Mouse (Mus musculus) forebrain, embryonic 16.5 days (tissue): ENCODE measurements around the gene Btbd9. TPM values are rescaled to one million over a fixed set of nuclear protein-coding genes. Genes with fewer than 3 reads are reported as not detected.

ENCODE experiments used
- ATAC-seq: fragments of 200-750 bp; cut with Nextera tagmentation; 2 replicates; pipeline ENCODE4 v1.8.0; 2017; ENCODE audit warnings: mild to moderate bottlenecking, moderate library complexity
- H3K27ac ChIP-seq: fragments of 300-500 bp; sonication (generic); 2 replicates; pipeline ENCODE4 v1.5.1; 2014; ENCODE audit warnings: low read length, control low read depth
- H3K27me3 ChIP-seq: fragments of 300-500 bp; sonication (generic); replicated peaks from 2 replicates; pipeline ENCODE4 v1.6.1; 2014; ENCODE audit warnings: low read length; ENCODE audit not compliant: control insufficient read depth, insufficient read depth
- H3K36me3 ChIP-seq: fragments of 300-500 bp; sonication (generic); 2 replicates; pipeline ENCODE4 v1.6.1; 2014; ENCODE audit not compliant: control insufficient read depth, insufficient read depth
- H3K4me1 ChIP-seq: fragments of 300-500 bp; sonication (generic); replicated peaks from 2 replicates; pipeline ENCODE4 v1.6.1; 2014; ENCODE audit warnings: low read length; ENCODE audit not compliant: control insufficient read depth, insufficient read depth
- H3K4me2 ChIP-seq: fragments of 300-500 bp; sonication (generic); 2 replicates; pipeline ENCODE4 v1.6.1; 2014; ENCODE audit warnings: mild to moderate bottlenecking, low read length, control low read depth
- H3K4me3 ChIP-seq: fragments of 300-500 bp; sonication (generic); replicated peaks from 2 replicates; pipeline ENCODE4 v1.5.1; 2014; ENCODE audit warnings: mild to moderate bottlenecking, low read length, control low read depth
- H3K9ac ChIP-seq: fragments of 300-500 bp; sonication (generic); replicated peaks from 2 replicates; pipeline ENCODE4 v1.6.1; 2014; ENCODE audit warnings: low read depth, low read length, control low read depth
- H3K9me3 ChIP-seq: fragments of 300-500 bp; sonication (generic); 2 replicates; pipeline ENCODE4 v1.6.1; 2016; ENCODE audit warnings: low read length; ENCODE audit not compliant: control insufficient read depth
- WGBS: fragments of 180-500 bp; shearing (Covaris S2); extraction: QIAGEN DNeasy Blood & Tissue Kit; methylation state at CpG from one replicate; pipeline ENCODE4 v1.1.7; 2014; 5-methylcytosine and 5-hydroxymethylcytosine counted together
- polyA plus RNA-seq: library from polyadenylated mRNA; unstranded; fragments of >200 nt; fragmentation: Nextera tagmentation; extraction: Ambion mirVana; gene quantifications from 2 replicates; pipeline ENCODE4 v1.2.1, GENCODE M21; 2015

Gene Btbd9
- polyA plus RNA-seq, 1 experiment from 2014 or later = 141 TPM

- no peak for ATAC-seq
- Histone ChIP-seq H3K9me3 (no peaks in the 10 kb centered on the region), H3K27me3 (no peaks in the 10 kb centered on the region), H3K4me2 (no peak overlapping the region), H3K4me3 (no peak overlapping the region), H3K4me1 (peaks cover 3% of the 10 kb centered on the region), H3K9ac (no peak overlapping the region), H3K27ac (no peak overlapping the region), H3K36me3 (no peaks in the 10 kb centered on the region)
- 85% methylated on average over 13 of the region's 13 CpGs for WGBS
Observed at GRCm38 (mm10) chr17:30308317-30308716, 268.0 kb downstream of the Btbd9 start.

DNA sequence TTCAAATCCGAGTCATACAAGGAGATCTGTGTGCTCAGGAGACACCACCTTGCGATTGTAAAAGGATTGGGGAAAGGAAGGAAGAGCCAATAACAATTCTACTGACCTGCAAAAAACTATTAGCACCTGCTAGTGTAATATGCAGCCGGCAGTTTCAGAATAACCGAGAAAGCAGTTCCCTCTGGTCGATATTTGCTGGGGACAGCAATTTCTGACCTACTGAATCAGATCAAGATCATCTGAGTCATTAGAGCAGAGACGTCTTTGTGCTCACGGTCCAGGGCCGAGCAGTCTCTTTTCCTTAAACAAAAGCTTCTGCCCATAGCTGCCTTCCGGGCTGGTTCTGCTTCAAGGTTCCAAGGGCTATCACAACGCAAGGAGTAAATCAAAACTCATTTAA lies 269.1 kb downstream of the Btbd9 start:
- H3K27me3 ChIP-seq = no peaks in the 10 kb centered on the region
- no peaks in the 10 kb centered on the region for H3K9me3 ChIP-seq
- no peaks in the 10 kb centered on the region for H3K36me3 ChIP-seq
- 64% methylated on average over 10 of the region's 10 CpGs for WGBS
- no peak overlapping the region for H3K4me2 ChIP-seq
- ATAC-seq = no peak
- H3K9ac ChIP-seq = no peak overlapping the region
- no peak overlapping the region for H3K27ac ChIP-seq
- peaks cover 3% of the 10 kb centered on the region for H3K4me1 ChIP-seq
- no peak overlapping the region for H3K4me3 ChIP-seq

- H3K4me1 ChIP-seq = peaks cover 10% of the 10 kb centered on the region
- H3K4me3 ChIP-seq = no peak overlapping the region
- 77% methylated on average over 2 of the region's 2 CpGs for WGBS
- no peak for ATAC-seq
- H3K27me3 ChIP-seq = no peaks in the 10 kb centered on the region
- no peak overlapping the region for H3K27ac ChIP-seq
- H3K9me3 ChIP-seq = no peaks in the 10 kb centered on the region
- no peak overlapping the region for H3K9ac ChIP-seq
- no peaks in the 10 kb centered on the region for H3K36me3 ChIP-seq
- H3K4me2 ChIP-seq = no peak overlapping the region
Observed at GRCm38 (mm10) chr17:30304766-30305165, 271.5 kb downstream of the Btbd9 start.

- no peaks in the 10 kb centered on the region for H3K9me3 ChIP-seq
- WGBS = 54% methylated on average over 2 of the region's 2 CpGs
- peaks cover 13% of the 10 kb centered on the region; the same call in 1 of the 2 replicates for H3K4me1 ChIP-seq
- no peak overlapping the region for H3K4me3 ChIP-seq
- H3K27me3 ChIP-seq = no peaks in the 10 kb centered on the region
- H3K36me3 ChIP-seq = no peaks in the 10 kb centered on the region
- H3K9ac ChIP-seq = no peak overlapping the region
- no peak overlapping the region for H3K27ac ChIP-seq
- no peak overlapping the region for H3K4me2 ChIP-seq
- ATAC-seq = no peak; the same call in 1 of the 2 replicates
Observed at GRCm38 (mm10) chr17:30301338-30301737, 274.9 kb downstream of the Btbd9 start.

DNA sequence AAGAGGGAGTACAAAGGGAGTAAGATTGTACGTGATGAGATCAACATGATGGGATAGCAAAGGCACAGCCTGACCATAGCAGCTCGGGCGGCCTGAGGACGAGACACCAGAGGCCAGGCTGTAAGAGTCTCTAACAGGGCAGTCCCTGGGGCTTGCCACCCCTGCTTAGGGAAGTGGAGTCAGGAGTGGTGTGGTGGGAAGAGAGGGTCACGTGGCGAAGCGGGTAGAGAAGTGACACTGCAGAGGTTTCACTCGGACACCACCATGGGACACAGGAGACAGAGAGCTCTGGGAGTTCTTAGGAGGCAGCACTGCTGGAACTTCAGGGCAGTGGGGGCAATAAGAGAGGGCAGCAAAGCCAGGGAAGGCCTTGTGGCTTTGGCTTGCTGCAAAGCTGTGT lies 278.9 kb downstream of the Btbd9 start:
- Histone ChIP-seq H3K27ac (no peak overlapping the region), H3K9me3 (no peaks in the 10 kb centered on the region), H3K4me2 (no peak overlapping the region), H3K36me3 (no peaks in the 10 kb centered on the region), H3K4me3 (no peak overlapping the region), H3K27me3 (no peaks in the 10 kb centered on the region), H3K9ac (no peak overlapping the region), H3K4me1 (peaks cover 16% of the 10 kb centered on the region)
- no peak for ATAC-seq
- 92% methylated on average over 8 of the region's 8 CpGs for WGBS

- Histone ChIP-seq H3K36me3 (no peaks in the 10 kb centered on the region), H3K4me3 (no peak overlapping the region), H3K9ac (no peak overlapping the region), H3K9me3 (no peaks in the 10 kb centered on the region), H3K27me3 (no peaks in the 10 kb centered on the region), H3K4me2 (no peak overlapping the region), H3K4me1 (peaks cover 15% of the 10 kb centered on the region), H3K27ac (no peak overlapping the region)
- 40% methylated on average over 8 of the region's 8 CpGs for WGBS
- no peak for ATAC-seq
Observed at GRCm38 (mm10) chr17:30296069-30296468, 280.2 kb downstream of the Btbd9 start.

GRCm38 (mm10) chr17:30292666-30293065 lies 283.6 kb downstream of the Btbd9 start:
- Histone ChIP-seq H3K9ac (no peak overlapping the region), H3K4me1 (peaks cover 5% of the 10 kb centered on the region; the same call in 1 of the 2 replicates), H3K36me3 (no peaks in the 10 kb centered on the region), H3K9me3 (no peaks in the 10 kb centered on the region), H3K27ac (no peak overlapping the region), H3K4me3 (no peak overlapping the region), H3K4me2 (no peak overlapping the region), H3K27me3 (no peaks in the 10 kb centered on the region)
- 71% methylated on average over 6 of the region's 6 CpGs for WGBS
- ATAC-seq = no peak

DNA sequence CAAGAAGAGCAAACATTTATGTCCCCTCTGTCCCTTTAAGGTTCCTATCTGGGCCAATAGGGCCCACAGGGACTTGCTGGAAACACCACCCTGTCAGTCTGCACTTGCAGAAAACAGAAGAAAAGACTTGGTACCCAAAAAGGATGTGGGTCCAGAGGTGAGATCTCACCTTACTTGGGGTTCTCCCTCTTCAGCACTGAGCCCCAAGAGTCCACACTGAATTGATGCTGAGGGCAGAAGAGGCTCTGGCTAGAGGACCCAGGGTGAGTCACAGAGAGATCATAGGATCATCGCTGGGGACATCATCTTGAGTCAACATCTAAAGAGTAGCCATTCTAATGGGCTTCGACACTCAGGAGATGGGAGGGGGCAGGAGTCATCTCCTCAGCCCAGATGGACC lies 290.6 kb downstream of the Btbd9 start:
- Histone ChIP-seq H3K36me3 (no peaks in the 10 kb centered on the region), H3K9ac (no peak overlapping the region), H3K4me2 (no peak overlapping the region), H3K27ac (no peak overlapping the region), H3K9me3 (no peaks in the 10 kb centered on the region), H3K4me1 (peaks cover 5% of the 10 kb centered on the region), H3K4me3 (no peak overlapping the region), H3K27me3 (no peaks in the 10 kb centered on the region)
- no peak for ATAC-seq
- 96% methylated on average over 2 of the region's 2 CpGs for WGBS

- H3K4me2 ChIP-seq = no peak overlapping the region
- H3K36me3 ChIP-seq = no peaks in the 10 kb centered on the region
- H3K27me3 ChIP-seq = no peaks in the 10 kb centered on the region
- no peak overlapping the region for H3K27ac ChIP-seq
- H3K4me1 ChIP-seq = peaks cover 21% of the 10 kb centered on the region
- WGBS = 71% methylated on average over 4 of the region's 4 CpGs
- no peak for ATAC-seq
- H3K9ac ChIP-seq = no peak overlapping the region
- H3K9me3 ChIP-seq = no peaks in the 10 kb centered on the region
- H3K4me3 ChIP-seq = no peak overlapping the region
Observed at GRCm38 (mm10) chr17:30283460-30284050, 292.7 kb downstream of the Btbd9 start.

- Histone ChIP-seq H3K27me3 (no peaks in the 10 kb centered on the region), H3K9ac (no peak overlapping the region), H3K9me3 (no peaks in the 10 kb centered on the region), H3K4me3 (no peak overlapping the region), H3K4me2 (no peak overlapping the region), H3K4me1 (peaks cover 21% of the 10 kb centered on the region), H3K36me3 (no peaks in the 10 kb centered on the region), H3K27ac (no peak overlapping the region)
- no peak for ATAC-seq
Observed at GRCm38 (mm10) chr17:30283001-30283400, 293.3 kb downstream of the Btbd9 start.
